Mouse (Mus musculus): ENCODE data around the gene Fbxl17.
A peak's percentile ranks its signal among the peaks of the same experiment; 100 is the strongest.

Gene Fbxl17

DNA sequence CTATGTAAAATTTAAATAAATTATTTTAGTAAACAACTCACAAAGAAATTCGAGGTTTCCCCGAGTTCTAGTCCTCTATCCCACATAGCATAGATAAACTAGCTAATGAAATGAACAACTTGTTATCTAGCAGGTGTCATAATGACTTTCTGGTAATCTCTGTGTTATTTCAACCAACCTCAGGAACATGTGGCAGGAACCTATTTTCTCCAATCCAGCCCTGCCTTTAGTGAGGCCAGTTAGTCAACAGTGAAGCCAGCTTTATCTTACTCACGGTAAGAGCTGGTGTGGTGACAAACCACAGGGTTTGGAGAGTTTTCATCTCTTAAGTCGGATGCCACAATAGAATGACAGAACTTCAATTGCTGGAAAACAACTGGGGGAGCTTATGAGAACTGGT, 215.7 kb downstream of the Fbxl17 start:
- DNase-seq (ENCODE audit: low read depth, low spot score), result no peak

DNA sequence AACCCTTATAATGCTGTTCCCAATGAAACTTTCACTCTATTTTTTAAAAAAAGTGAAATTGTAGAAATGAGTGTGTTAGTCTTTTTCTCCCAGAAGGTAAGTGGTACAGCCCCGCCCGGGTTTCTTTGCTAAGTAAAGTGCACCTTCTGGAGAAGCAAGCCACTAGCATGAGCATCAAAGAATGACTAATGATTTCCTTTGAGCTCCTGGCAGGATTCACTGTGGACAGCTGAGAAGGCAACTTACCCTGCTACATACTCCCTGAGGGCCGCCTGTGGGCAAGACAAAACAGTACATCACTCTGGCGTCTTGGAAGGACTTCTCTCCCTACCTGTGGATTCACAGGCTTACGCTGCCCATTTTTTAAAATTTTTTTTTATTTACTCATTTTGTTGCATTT, 217.8 kb downstream of the Fbxl17 start:
- no peak for DNase-seq (ENCODE audit: low read depth, low spot score)

- DNase-seq (ENCODE audit: low read depth, low spot score), result no peak
Observed at GRCm38 (mm10) chr17:63280990-63281389, 218.8 kb downstream of the Fbxl17 start.

DNA sequence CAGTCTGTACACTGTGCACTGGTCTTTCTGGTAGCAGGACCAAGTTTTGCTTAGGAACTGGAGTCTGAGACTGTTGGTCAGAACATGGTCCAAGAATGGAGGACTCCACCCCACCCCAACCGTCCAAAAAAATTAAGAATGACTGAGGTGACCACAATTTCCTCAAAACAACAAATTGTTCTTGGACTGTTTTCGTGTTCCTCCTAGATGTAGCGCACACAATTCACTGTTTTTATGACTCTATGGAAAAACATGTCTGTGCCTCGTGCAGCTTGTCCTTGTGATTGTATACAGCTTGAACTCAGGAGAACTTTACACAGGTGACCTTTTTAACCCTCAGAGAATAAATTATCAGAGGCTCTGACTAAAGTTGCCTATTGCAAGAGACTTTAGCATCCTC, 220.7 kb downstream of the Fbxl17 start:
- DNase-seq (ENCODE audit: low read depth, low spot score), result no peak

- no peak for DNase-seq (ENCODE audit: low read depth, low spot score)
Observed at GRCm38 (mm10) chr17:63273353-63273752, 226.5 kb downstream of the Fbxl17 start.

GRCm38 (mm10) chr17:63272914-63273313, 226.9 kb downstream of the Fbxl17 start:
- DNase-seq (ENCODE audit: low read depth, low spot score), result no peak

DNA sequence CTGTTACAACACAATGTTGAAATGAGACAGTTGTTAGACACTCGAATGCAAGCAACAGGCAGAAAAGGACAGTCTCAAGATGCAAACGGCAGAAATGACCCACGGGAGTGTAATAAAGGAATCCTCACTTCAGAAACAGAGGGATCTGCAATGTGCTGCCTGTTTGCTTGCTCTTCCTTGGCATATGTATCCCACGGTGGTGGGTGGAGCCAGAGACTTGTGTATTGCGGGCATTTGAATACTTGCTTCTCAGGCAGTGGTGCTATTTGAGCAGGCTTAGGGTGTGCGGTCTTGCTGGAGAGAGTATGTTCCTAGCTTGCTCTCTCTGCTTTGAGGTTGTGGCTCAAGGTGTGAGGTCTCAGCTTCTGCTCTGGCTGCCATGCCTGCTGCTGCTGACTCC, 228.8 kb downstream of the Fbxl17 start:
- no peak for DNase-seq (ENCODE audit: low read depth, low spot score)

DNA sequence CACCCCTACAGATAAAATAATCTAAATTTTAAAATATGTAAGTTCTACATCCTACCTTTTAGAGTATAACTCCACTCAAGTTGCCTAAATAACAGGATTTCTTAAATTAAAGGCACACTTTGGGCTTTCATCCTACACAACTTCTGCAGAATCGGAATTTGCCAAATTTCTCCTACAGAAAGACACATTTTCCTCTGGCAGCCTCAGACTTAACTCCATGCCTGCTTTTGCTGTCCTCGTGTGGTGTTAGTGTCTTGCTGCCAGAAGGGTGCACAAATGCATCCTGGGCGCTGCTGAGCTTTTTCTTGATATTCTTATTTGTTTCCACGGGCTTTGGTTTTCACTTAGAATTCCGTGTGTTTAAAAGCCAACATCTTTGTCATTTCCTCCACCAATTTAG, 229.3 kb downstream of the Fbxl17 start:
- DNase-seq (ENCODE audit: low read depth, low spot score), result no peak

DNA sequence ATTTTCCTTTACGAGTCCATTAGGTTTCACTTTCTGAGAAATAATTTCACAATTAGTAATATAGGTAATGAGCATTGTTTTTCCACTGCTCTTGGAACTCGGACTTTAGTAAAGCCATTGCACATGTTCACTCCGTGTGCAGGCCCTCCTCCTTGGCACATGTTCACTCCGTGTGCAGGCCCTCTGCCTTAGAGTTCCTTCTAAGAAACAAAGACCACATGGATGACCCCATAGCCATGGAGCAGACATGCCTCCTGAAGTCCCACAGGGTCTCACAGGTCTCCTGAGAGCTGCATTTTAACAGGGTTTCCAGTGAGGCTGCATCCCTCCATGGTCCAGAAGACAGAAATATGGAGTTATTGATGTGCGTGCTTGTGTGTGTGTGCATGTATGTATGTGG, 237.1 kb downstream of the Fbxl17 start:
- DNase-seq (ENCODE audit: low read depth, low spot score), result no peak

- no peak for DNase-seq (ENCODE audit: low read depth, low spot score)
Observed at GRCm38 (mm10) chr17:63261508-63262141, 238.2 kb downstream of the Fbxl17 start.

GRCm38 (mm10) chr17:63259091-63259490, 240.7 kb downstream of the Fbxl17 start:
- no peak for DNase-seq (ENCODE audit: low read depth, low spot score)

DNA sequence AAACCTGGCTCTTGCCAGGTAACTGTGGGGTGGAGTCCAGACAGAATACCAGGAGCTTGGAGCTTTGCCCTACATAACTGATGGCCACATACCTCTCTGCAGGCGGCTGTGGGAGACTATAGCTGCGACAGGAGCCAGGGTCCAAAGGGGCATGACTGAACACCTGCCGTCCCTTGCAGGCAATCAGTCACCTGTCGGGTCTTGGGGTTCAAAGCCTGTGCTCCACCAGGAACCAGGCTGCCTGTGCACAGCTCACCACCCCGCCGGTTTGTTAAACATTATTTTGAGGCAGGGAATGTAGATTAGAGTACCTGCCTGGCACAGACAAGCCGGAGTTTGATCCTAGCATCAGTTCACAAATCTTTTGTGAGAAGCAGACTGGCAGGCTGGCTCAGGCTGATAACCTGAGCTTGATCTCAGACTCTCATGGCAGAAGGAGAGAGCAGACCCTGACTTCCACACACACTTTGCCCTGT, 253.6 kb downstream of the Fbxl17 start:
- DNase-seq (ENCODE audit: low read depth, low spot score), result no peak

DNA sequence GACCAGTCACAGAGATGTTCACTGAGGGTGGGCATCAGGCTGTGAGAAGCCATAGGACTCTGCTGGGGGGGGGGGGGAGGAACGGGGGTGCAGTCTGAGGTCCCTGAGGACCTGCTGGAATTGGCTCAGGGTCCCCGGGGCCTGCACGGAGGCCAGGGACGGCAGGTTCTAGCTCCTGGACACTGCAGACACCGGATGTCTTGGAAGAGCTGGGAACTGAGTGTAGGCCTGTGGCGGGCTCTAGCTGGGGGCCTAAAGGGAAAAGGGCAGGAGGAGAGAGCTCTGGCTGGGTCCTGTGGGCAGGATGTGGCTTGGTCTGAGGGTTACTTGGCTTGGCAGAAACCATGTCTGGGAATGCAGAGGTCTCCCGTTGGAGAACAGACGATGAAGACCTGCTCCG, 254.3 kb downstream of the Fbxl17 start:
- no peak for DNase-seq (ENCODE audit: low read depth, low spot score)

GRCm38 (mm10) chr17:63242761-63243160, 257.1 kb downstream of the Fbxl17 start:
- DNase-seq (ENCODE audit: low read depth, low spot score), result no peak

DNA sequence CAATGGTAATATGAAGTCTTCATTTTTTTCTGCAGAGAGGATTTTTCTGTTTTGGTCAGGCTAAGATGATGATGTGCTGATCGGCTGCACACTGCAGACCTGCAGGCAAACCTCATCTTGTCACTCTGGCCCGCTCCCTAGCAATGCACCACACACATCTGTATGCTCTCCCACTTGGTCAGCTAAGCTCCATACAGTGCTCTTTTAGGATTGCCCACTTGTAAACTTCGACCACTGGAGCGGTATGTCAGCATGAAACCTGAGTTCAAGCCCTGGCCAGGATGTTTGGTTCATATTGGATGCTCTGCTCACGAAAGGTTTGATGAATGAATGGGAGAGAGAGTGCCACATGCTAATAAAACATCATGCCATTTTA, 259.1 kb downstream of the Fbxl17 start:
- no peak for DNase-seq (ENCODE audit: low read depth, low spot score)

GRCm38 (mm10) chr17:63240021-63240730, 259.6 kb downstream of the Fbxl17 start:
- DNase-seq (ENCODE audit: low read depth, low spot score), result no peak

DNA sequence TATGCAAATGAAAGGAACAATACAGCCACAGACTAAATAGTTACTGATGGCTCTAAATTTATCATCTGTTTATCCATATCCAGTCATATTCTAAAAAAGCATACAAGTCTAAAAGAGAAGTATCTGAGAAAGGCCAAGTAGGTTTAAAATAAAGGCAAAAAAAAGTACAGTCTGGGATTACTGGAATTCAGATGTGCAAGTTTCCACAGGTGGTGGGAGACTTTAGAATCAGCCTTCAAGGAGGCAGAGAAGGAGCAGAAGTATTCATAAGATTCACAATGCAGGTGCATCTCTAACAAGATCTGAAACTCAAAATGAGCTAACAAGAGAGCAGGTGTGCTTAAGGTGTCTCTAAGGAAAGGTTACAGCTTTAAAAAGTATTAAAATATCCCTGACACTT, 263.0 kb downstream of the Fbxl17 start:
- DNase-seq (ENCODE audit: low read depth, low spot score), result no peak

DNA sequence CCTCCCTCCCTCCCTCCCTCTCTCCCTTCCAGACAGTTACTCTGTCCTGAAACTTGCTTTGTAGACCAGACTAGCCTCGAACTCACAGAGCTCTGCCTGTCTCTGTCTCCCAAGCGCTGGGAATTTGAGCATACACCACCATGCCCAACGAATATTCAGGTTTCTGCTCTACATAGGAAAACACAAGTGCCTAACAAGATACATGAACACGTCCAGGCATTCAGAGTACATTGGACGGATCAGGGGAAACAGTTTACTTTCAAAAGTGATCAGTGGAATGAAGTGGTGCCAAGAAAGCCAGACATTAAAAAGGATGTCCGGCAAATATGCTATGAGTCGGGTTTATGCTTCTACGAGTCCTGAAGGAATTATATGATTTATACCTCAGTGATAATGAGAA, 263.6 kb downstream of the Fbxl17 start:
- DNase-seq (ENCODE audit: low read depth, low spot score), result no peak

GRCm38 (mm10) chr17:63235821-63236220, 264.0 kb downstream of the Fbxl17 start:
- no peak for DNase-seq (ENCODE audit: low read depth, low spot score)

DNA sequence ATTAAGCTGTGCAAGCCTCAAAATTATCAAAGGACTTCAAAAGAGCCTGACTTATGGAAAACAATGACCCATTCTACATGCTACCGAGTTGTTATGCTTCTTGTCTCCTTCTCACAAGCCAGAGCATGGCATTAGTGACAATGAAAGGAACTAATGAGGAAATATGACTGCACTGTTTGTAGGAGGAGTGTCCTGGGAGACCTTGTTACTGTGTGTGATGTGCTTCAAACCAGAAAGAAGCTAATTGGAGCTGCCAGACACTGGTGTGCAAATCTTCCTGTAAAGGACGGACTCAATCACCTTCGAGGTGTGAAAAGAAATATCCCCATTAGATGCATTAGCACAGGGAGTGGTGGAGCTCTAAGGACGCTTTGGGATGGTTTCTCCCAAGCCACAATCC, 270.7 kb downstream of the Fbxl17 start:
- peak; percentile 7 for DNase-seq (ENCODE audit: low read depth, low spot score)

GRCm38 (mm10) chr17:63226380-63226779, 273.4 kb downstream of the Fbxl17 start:
- DNase-seq (ENCODE audit: low read depth, low spot score), result no peak

- no peak for DNase-seq (ENCODE audit: low read depth, low spot score)
Observed at GRCm38 (mm10) chr17:63225959-63226358, 273.9 kb downstream of the Fbxl17 start.

DNA sequence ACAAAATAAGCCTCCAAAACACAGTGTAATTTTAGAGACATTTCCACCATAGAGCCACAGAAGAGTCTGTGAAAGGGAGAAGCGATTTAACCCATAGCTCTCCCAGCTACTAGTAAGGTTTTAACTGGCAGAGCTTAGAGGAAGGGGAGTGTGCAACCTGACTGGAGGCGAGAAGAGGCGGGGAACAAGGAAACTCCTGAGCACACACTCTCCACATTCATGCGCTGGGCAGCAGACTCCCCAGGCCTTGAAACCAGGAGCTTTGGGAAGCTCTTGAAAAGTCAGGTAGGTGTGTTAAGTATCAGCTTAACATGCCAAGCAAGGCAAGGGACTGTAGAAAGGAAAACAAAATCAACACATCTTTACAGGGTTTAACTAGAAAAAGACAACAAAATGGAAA, 276.1 kb downstream of the Fbxl17 start:
- DNase-seq (ENCODE audit: low read depth, low spot score), result no peak

DNA sequence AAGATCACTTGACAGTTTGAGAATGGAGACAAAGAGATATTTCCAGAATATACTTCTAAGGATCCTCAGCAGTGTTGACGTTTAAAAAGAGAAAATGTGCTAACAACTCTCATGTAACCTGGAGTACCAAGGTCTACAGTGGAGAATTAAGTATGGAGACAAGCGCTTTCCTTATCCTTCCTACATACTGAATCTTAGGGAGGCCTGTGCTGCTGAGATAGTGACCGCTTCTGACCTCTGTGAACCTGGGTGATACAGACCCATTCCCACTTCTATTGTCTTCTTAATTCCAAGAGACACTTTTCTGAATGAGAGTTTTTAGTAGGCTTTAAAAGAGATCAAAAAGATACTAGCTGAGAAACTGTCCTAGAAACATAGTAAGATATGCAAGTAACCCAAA, 278.2 kb downstream of the Fbxl17 start:
- no peak for DNase-seq (ENCODE audit: low read depth, low spot score)
